Mouse (Mus musculus): ENCODE results near the gene Gsg1l2. TPM values are rescaled to one million over a fixed set of nuclear protein-coding genes. Genes with fewer than 3 reads are reported as not detected.

The Gsg1l2 gene
- polyA plus RNA-seq, 1 experiment from 2014 or later: 0.53 TPM

- H3K27ac ChIP-seq (ENCODE audit: low read length): no peak overlapping the region
- H3K27me3 ChIP-seq (ENCODE audit: control insufficient read depth, insufficient read depth, low read length): no peaks in the 10 kb centered on the region
- no peaks in the 10 kb centered on the region for H3K4me1 ChIP-seq (ENCODE audit: control insufficient read depth, insufficient read depth, low read length)
- WGBS: 95% methylated on average over 1 of the region's 1 CpGs
- no peaks in the 10 kb centered on the region for H3K9me3 ChIP-seq (replicated peaks; ENCODE audit: control insufficient read depth, low read length)
- no peak overlapping the region for H3K9ac ChIP-seq (ENCODE audit: low read length)
- H3K4me2 ChIP-seq (ENCODE audit: low read depth, low read length): no peak overlapping the region
- H3K4me3 ChIP-seq (replicated peaks; ENCODE audit: low read length): no peak overlapping the region
- no peak for ATAC-seq (ENCODE audit: insufficient read depth, low FRiP score)
- H3K36me3 ChIP-seq (ENCODE audit: control insufficient read depth, insufficient read depth, low read length): no peaks in the 10 kb centered on the region
These were observed 18.1 kb upstream of the Gsg1l2 start for GRCm38 (mm10) chr11:67756287-67756686.

- 56% methylated on average over 15 of the region's 15 CpGs for WGBS
- ATAC-seq (ENCODE audit: insufficient read depth, low FRiP score): no peak
- Histone ChIP-seq H3K27me3 (ENCODE audit: control insufficient read depth, insufficient read depth, low read length) (no peaks in the 10 kb centered on the region), H3K9ac (ENCODE audit: low read length) (no peak overlapping the region), H3K4me1 (ENCODE audit: control insufficient read depth, insufficient read depth, low read length) (no peaks in the 10 kb centered on the region), H3K36me3 (ENCODE audit: control insufficient read depth, insufficient read depth, low read length) (no peaks in the 10 kb centered on the region), H3K27ac (ENCODE audit: low read length) (no peak overlapping the region), H3K4me3 (replicated peaks; ENCODE audit: low read length) (no peak overlapping the region), H3K9me3 (replicated peaks; ENCODE audit: control insufficient read depth, low read length) (no peaks in the 10 kb centered on the region), H3K4me2 (ENCODE audit: low read depth, low read length) (no peak overlapping the region)
These were observed 16.8 kb upstream of the Gsg1l2 start for GRCm38 (mm10) chr11:67757373-67758167.

GRCm38 (mm10) chr11:67771053-67771452 is 3.4 kb upstream of the Gsg1l2 start, which contains the start of gene Glp2r:
TSS of gene Glp2r (minus strand) at chr11:67771153.
- 66% methylated on average over 14 of the region's 14 CpGs for WGBS
- Histone ChIP-seq H3K9me3 (replicated peaks; ENCODE audit: control insufficient read depth, low read length) (no peaks in the 10 kb centered on the region), H3K4me3 (replicated peaks; ENCODE audit: low read length) (no peak within 1 kb of the TSS), H3K4me1 (ENCODE audit: control insufficient read depth, insufficient read depth, low read length) (no peaks in the 10 kb centered on the region), H3K4me2 (ENCODE audit: low read depth, low read length) (no peak within 1 kb of the TSS), H3K9ac (ENCODE audit: low read length) (no peak within 1 kb of the TSS), H3K27me3 (ENCODE audit: control insufficient read depth, insufficient read depth, low read length) (no peaks in the 10 kb centered on the region), H3K27ac (ENCODE audit: low read length) (no peak within 1 kb of the TSS), H3K36me3 (ENCODE audit: control insufficient read depth, insufficient read depth, low read length) (no peaks in the 10 kb centered on the region)
- no peak for ATAC-seq (ENCODE audit: insufficient read depth, low FRiP score)

GRCm38 (mm10) chr11:67771691-67772090 is 2.7 kb upstream of the Gsg1l2 start:
- no peak overlapping the region for H3K9ac ChIP-seq (ENCODE audit: low read length)
- no peak for ATAC-seq (ENCODE audit: insufficient read depth, low FRiP score)
- no peaks in the 10 kb centered on the region for H3K36me3 ChIP-seq (ENCODE audit: control insufficient read depth, insufficient read depth, low read length)
- H3K9me3 ChIP-seq (replicated peaks; ENCODE audit: control insufficient read depth, low read length): no peaks in the 10 kb centered on the region
- H3K4me3 ChIP-seq (replicated peaks; ENCODE audit: low read length): no peak overlapping the region
- no peaks in the 10 kb centered on the region for H3K27me3 ChIP-seq (ENCODE audit: control insufficient read depth, insufficient read depth, low read length)
- H3K4me1 ChIP-seq (ENCODE audit: control insufficient read depth, insufficient read depth, low read length): no peaks in the 10 kb centered on the region
- WGBS: 60% methylated on average over 2 of the region's 2 CpGs
- H3K4me2 ChIP-seq (ENCODE audit: low read depth, low read length): no peak overlapping the region
- no peak overlapping the region for H3K27ac ChIP-seq (ENCODE audit: low read length)

- Histone ChIP-seq H3K27ac (ENCODE audit: low read length) (no peak overlapping the region), H3K9ac (ENCODE audit: low read length) (no peak overlapping the region), H3K4me2 (ENCODE audit: low read depth, low read length) (no peak overlapping the region), H3K4me1 (ENCODE audit: control insufficient read depth, insufficient read depth, low read length) (no peaks in the 10 kb centered on the region), H3K27me3 (ENCODE audit: control insufficient read depth, insufficient read depth, low read length) (no peaks in the 10 kb centered on the region), H3K36me3 (ENCODE audit: control insufficient read depth, insufficient read depth, low read length) (no peaks in the 10 kb centered on the region), H3K4me3 (replicated peaks; ENCODE audit: low read length) (no peak overlapping the region), H3K9me3 (replicated peaks; ENCODE audit: control insufficient read depth, low read length) (no peaks in the 10 kb centered on the region)
- WGBS: 18% methylated on average over 8 of the region's 8 CpGs
- ATAC-seq (ENCODE audit: insufficient read depth, low FRiP score): no peak
These were observed 1.8 kb upstream of the Gsg1l2 start for GRCm38 (mm10) chr11:67772577-67772976.

- Histone ChIP-seq H3K9me3 (replicated peaks; ENCODE audit: control insufficient read depth, low read length) (no peaks in the 10 kb centered on the region), H3K4me2 (ENCODE audit: low read depth, low read length) (no peak overlapping the region), H3K4me1 (ENCODE audit: control insufficient read depth, insufficient read depth, low read length) (no peaks in the 10 kb centered on the region), H3K27ac (ENCODE audit: low read length) (no peak overlapping the region), H3K4me3 (replicated peaks; ENCODE audit: low read length) (no peak overlapping the region), H3K27me3 (ENCODE audit: control insufficient read depth, insufficient read depth, low read length) (no peaks in the 10 kb centered on the region), H3K9ac (ENCODE audit: low read length) (no peak overlapping the region), H3K36me3 (ENCODE audit: control insufficient read depth, insufficient read depth, low read length) (no peaks in the 10 kb centered on the region)
- 73% methylated on average over 11 of the region's 11 CpGs for WGBS
- no peak for ATAC-seq (ENCODE audit: insufficient read depth, low FRiP score)
These were observed 15.8 kb downstream of the Gsg1l2 start for GRCm38 (mm10) chr11:67790182-67790581.

GRCm38 (mm10) chr11:67797931-67798330 is 23.5 kb downstream of the Gsg1l2 start, which contains the start of gene Dhrs7c:
TSS of gene Dhrs7c (plus strand) at chr11:67798187.
- no peaks in the 10 kb centered on the region for H3K36me3 ChIP-seq (ENCODE audit: control insufficient read depth, insufficient read depth, low read length)
- no peak within 1 kb of the TSS for H3K4me3 ChIP-seq (replicated peaks; ENCODE audit: low read length)
- no peaks in the 10 kb centered on the region for H3K27me3 ChIP-seq (ENCODE audit: control insufficient read depth, insufficient read depth, low read length)
- H3K27ac ChIP-seq (ENCODE audit: low read length): no peak within 1 kb of the TSS
- 69% methylated on average over 7 of the region's 7 CpGs for WGBS
- no peaks in the 10 kb centered on the region for H3K9me3 ChIP-seq (replicated peaks; ENCODE audit: control insufficient read depth, low read length)
- ATAC-seq (ENCODE audit: insufficient read depth, low FRiP score): no peak
- H3K4me2 ChIP-seq (ENCODE audit: low read depth, low read length): no peak within 1 kb of the TSS
- H3K9ac ChIP-seq (ENCODE audit: low read length): no peak within 1 kb of the TSS
- H3K4me1 ChIP-seq (ENCODE audit: control insufficient read depth, insufficient read depth, low read length): no peaks in the 10 kb centered on the region

GRCm38 (mm10) chr11:67800130-67800723 is 25.8 kb downstream of the Gsg1l2 start:
- H3K9ac ChIP-seq (ENCODE audit: low read length): no peak overlapping the region
- no peaks in the 10 kb centered on the region for H3K4me1 ChIP-seq (ENCODE audit: control insufficient read depth, insufficient read depth, low read length)
- H3K4me3 ChIP-seq (replicated peaks; ENCODE audit: low read length): no peak overlapping the region
- H3K9me3 ChIP-seq (replicated peaks; ENCODE audit: control insufficient read depth, low read length): no peaks in the 10 kb centered on the region
- no peak overlapping the region for H3K27ac ChIP-seq (ENCODE audit: low read length)
- ATAC-seq (ENCODE audit: insufficient read depth, low FRiP score): no peak
- H3K36me3 ChIP-seq (ENCODE audit: control insufficient read depth, insufficient read depth, low read length): no peaks in the 10 kb centered on the region
- H3K27me3 ChIP-seq (ENCODE audit: control insufficient read depth, insufficient read depth, low read length): no peaks in the 10 kb centered on the region
- no peak overlapping the region for H3K4me2 ChIP-seq (ENCODE audit: low read depth, low read length)

- no peak overlapping the region for H3K4me2 ChIP-seq (ENCODE audit: low read depth, low read length)
- 51% methylated on average over 8 of the region's 8 CpGs for WGBS
These were observed 26.8 kb downstream of the Gsg1l2 start for GRCm38 (mm10) chr11:67801169-67801568.

More at GRCm38 (mm10) chr11:67801169-67801568, 26.8 kb downstream of the Gsg1l2 start:
- Histone ChIP-seq H3K9me3 (replicated peaks; ENCODE audit: control insufficient read depth, low read length) (no peaks in the 10 kb centered on the region), H3K36me3 (ENCODE audit: control insufficient read depth, insufficient read depth, low read length) (no peaks in the 10 kb centered on the region), H3K27ac (ENCODE audit: low read length) (no peak overlapping the region), H3K4me3 (replicated peaks; ENCODE audit: low read length) (no peak overlapping the region), H3K27me3 (ENCODE audit: control insufficient read depth, insufficient read depth, low read length) (no peaks in the 10 kb centered on the region), H3K9ac (ENCODE audit: low read length) (no peak overlapping the region), H3K4me1 (ENCODE audit: control insufficient read depth, insufficient read depth, low read length) (no peaks in the 10 kb centered on the region)
- ATAC-seq (ENCODE audit: insufficient read depth, low FRiP score): no peak

Measured in stomach, embryonic 16.5 days (tissue).